In genomic region chr2:170055413-170055812, GRCm38 (mm10) we compare ENCODE assay signal across 9 mouse cellular contexts.
DNase-seq lines count a peak whose midpoint lies in the region; ATAC-seq and TF ChIP-seq lines count a peak whose summit lies in the region.
"Had no signal": no experiment of that assay in that cellular context is flagged by ENCODE, and none has a peak within 500 bp of the region (broad histone marks: within the 10 kb centered on the region; RNA-seq: fewer than 3 reads in every experiment).

No protein-coding gene starts in this region.

- peak; percentile 30 for DNase-seq in forebrain, postnatal 0 days
- DNase-seq in CD8-positive naive resting alpha-beta T cell, adult 2 months (ENCODE audit: low read depth in 2 of 2, low spot score in 2 of 2), result peak; percentile 64 to 70
- DNase-seq in heart, postnatal 14 days, result peak; percentile 29 to 53
- DNase-seq in liver, postnatal 0 days, result peak; percentile 67
- no peak for DNase-seq in left cerebral cortex, adult 11 months (ENCODE audit: low spot score)

- ATAC-seq in forebrain, postnatal 0 days, result no peak
- ATAC-seq in forebrain, embryonic 12.5 days (ENCODE audit: low FRiP score), result no peak
- peak; percentile 92 for ATAC-seq in common myeloid progenitor, adult 5-6 weeks (replicated peaks; ENCODE audit: low read depth, poor library complexity, severe bottlenecking)
- peak; percentile 36; the same call in 1 of the 2 replicates for ATAC-seq in liver, postnatal 0 days

- H3K4me1 ChIP-seq in forebrain, postnatal 0 days (ENCODE audit: insufficient read depth), result no peaks in the 10 kb centered on the region
- peaks cover 7% of the 10 kb centered on the region for H3K4me1 ChIP-seq in forebrain, embryonic 12.5 days
- no peaks in the 10 kb centered on the region; the same call in 1 of the 2 replicates for H3K4me1 ChIP-seq in liver, postnatal 0 days (ENCODE audit: insufficient read depth)
- peaks cover 8% of the 10 kb centered on the region for H3K4me1 ChIP-seq in small intestine, adult 2 months (ENCODE audit: control insufficient read depth, insufficient read depth, insufficient read length, low read length)

- H3K36me3 ChIP-seq in forebrain, postnatal 0 days (ENCODE audit: insufficient read depth), result no peaks in the 10 kb centered on the region
- no peaks in the 10 kb centered on the region for H3K36me3 ChIP-seq in forebrain, embryonic 12.5 days (replicated peaks)
- H3K36me3 ChIP-seq in liver, postnatal 0 days (replicated peaks; ENCODE audit: insufficient read depth, low read length), result no peaks in the 10 kb centered on the region
- no peaks in the 10 kb centered on the region for H3K36me3 ChIP-seq in small intestine, adult 2 months (ENCODE audit: control insufficient read depth, insufficient read depth, low read length)

- intact Hi-C loops in heart, postnatal 14 days (cut with DNase I), result loop anchor here (5.0 kb wide), 1 partner anchor 47 kb away; no protein-coding TSS in a partner anchor

- no peak for TF ChIP-seq EP300 in liver, postnatal 0 days (IDR thresholded peaks at IDR 0.05; ENCODE audit: low read depth)

- H3K4me2 ChIP-seq in forebrain, postnatal 0 days (ENCODE audit: low read depth), result no peak overlapping the region
- no peak overlapping the region for H3K4me2 ChIP-seq in forebrain, embryonic 12.5 days
- no peak overlapping the region for H3K4me2 ChIP-seq in liver, postnatal 0 days (ENCODE audit: low read depth, low read length)

- H3K9ac ChIP-seq in forebrain, postnatal 0 days, result no peak overlapping the region
- H3K9ac ChIP-seq in forebrain, embryonic 12.5 days, result no peak overlapping the region
- no peak overlapping the region for H3K9ac ChIP-seq in liver, postnatal 0 days (replicated peaks)

- no peak overlapping the region for H3K4me3 ChIP-seq in forebrain, postnatal 0 days (ENCODE audit: low read depth, low read length)
- no peak overlapping the region for H3K4me3 ChIP-seq in forebrain, embryonic 12.5 days (replicated peaks)
- no peak overlapping the region for H3K4me3 ChIP-seq in liver, postnatal 0 days (ENCODE audit: low read depth, low read length)
- H3K4me3 ChIP-seq in small intestine, adult 2 months (ENCODE audit: low read depth, low read length), result no peak overlapping the region

- WGBS in forebrain, postnatal 0 days, result 38% methylated on average over 9 of the region's 9 CpGs
- WGBS in forebrain, embryonic 12.5 days, result 41% methylated on average over 9 of the region's 9 CpGs
- WGBS in liver, postnatal 0 days (ENCODE audit: insufficient replicate concordance), result 37% methylated on average over 9 of the region's 9 CpGs
- 34% methylated on average over 9 of the region's 9 CpGs for WGBS in small intestine, adult 2 months

- no peak for TF ChIP-seq POLR2A in small intestine, adult 2 months (IDR thresholded peaks at IDR 0.05; ENCODE audit: low read depth, low read length)

- peak; percentile 64 for TF ChIP-seq CTCF in forebrain, postnatal 0 days (IDR thresholded peaks at IDR 0.05; ENCODE audit: low read depth)
- TF ChIP-seq CTCF in liver, postnatal 0 days (IDR thresholded peaks at IDR 0.05; ENCODE audit: low read depth), result peak; percentile 89
- TF ChIP-seq CTCF in small intestine, adult 2 months (IDR thresholded peaks at IDR 0.05; ENCODE audit: extremely low read depth, insufficient read length, insufficient replicate concordance, low read depth, low read length), result peak; percentile 99

- no peaks in the 10 kb centered on the region for H3K9me3 ChIP-seq in forebrain, postnatal 0 days (ENCODE audit: low read length)
- 0 out of 2 replicates have a peak, but pooled peaks cover 5% of the 10 kb centered on the region for H3K9me3 ChIP-seq in forebrain, embryonic 12.5 days
- H3K9me3 ChIP-seq in liver, postnatal 0 days (ENCODE audit: low read length), result no peaks in the 10 kb centered on the region

- no peaks in the 10 kb centered on the region for H3K27me3 ChIP-seq in forebrain, postnatal 0 days (ENCODE audit: insufficient read depth, low read length)
- no peaks in the 10 kb centered on the region for H3K27me3 ChIP-seq in forebrain, embryonic 12.5 days
- no peaks in the 10 kb centered on the region for H3K27me3 ChIP-seq in liver, postnatal 0 days (ENCODE audit: insufficient read depth, low read length)
- no peaks in the 10 kb centered on the region for H3K27me3 ChIP-seq in small intestine, adult 2 months (ENCODE audit: control insufficient read depth, insufficient read depth, low read length)

- no peak overlapping the region for H3K27ac ChIP-seq in forebrain, postnatal 0 days (ENCODE audit: low read depth, low read length)
- H3K27ac ChIP-seq in forebrain, embryonic 12.5 days, result no peak overlapping the region
- no peak overlapping the region for H3K27ac ChIP-seq in liver, postnatal 0 days (ENCODE audit: low read depth)
- H3K27ac ChIP-seq in small intestine, adult 2 months (ENCODE audit: insufficient read depth, low read depth, low read length), result no peak overlapping the region
- H3K27ac ChIP-seq: macrophage had no signal

Comparison
In these comparisons a context has a peak if more than half of its experiments do, and no peak if none do; other contexts are left out.
1. ATAC-seq: peak in common myeloid progenitor, adult 5-6 weeks (single experiment) and liver, postnatal 0 days (single experiment); none in forebrain, postnatal 0 days (single experiment) and forebrain, embryonic 12.5 days (single experiment).
2. Peak in every context shown above with its lines, with median percentiles within 50 percentile points of each other: CTCF ChIP-seq.